8 mouse cellular contexts compared by ENCODE assay signal in the genomic region with DNA sequence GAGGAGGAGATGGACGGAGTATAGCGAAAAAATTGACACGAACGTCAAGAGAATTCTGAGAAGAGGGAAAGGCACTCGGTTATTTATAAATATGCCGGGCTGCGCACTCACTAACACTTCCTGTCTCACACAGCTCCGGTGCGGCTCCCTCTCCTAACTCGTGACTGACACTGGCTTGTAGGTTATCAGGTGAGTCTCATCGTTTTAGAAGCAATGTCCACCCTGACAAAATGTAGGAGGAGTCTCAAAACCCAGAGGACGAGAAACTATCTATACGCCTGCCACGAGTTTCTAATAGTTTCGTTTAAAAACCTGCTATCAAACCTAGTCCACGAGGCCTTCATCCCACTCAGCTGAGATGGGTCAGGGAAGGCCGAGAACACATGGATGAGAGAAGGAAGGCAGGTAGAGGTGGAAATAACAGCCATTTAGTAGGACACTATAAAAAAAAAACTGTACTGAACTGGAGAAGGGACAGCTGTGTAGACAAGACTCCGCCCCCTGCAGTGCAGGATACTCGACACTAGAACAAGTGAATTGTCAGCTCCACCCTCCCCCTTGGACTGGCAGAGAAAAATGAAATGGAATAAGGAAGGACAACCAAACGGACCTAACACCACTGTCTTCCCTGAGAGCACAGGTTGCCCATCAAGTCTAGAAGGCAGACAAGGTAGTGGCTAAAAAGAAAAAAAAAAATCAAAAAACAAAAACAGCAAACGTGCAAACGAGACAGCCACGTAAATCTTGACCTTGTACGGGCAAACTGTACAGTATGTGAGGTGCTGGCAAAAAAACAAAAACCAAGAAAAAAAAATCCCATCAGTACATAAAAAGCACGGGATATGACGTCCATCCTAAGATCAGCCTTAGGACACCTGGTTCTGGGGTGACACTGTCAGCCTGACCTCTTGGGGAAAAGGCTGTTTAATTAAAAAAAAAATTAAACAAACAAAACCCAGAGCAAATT. TPM values are rescaled to one million over a fixed set of nuclear protein-coding genes. Genes with fewer than 3 reads are reported as not detected.
DNase-seq lines count a peak whose midpoint lies in the region; ATAC-seq lines count a peak whose summit lies in the region.

No protein-coding gene starts in this region.

- H3K27ac ChIP-seq in heart, embryonic 13.5 days (replicated peaks), result peak overlapping the region; percentile 100
- no peak overlapping the region for H3K27ac ChIP-seq in limb, embryonic 11.5 days (replicated peaks; ENCODE audit: low read depth, low read length)
- H3K27ac ChIP-seq in midbrain, embryonic 12.5 days (replicated peaks), result no peak overlapping the region

- H3K9ac ChIP-seq in heart, embryonic 13.5 days, result peak overlapping the region; percentile 100
- no peak overlapping the region for H3K9ac ChIP-seq in limb, embryonic 11.5 days (ENCODE audit: low read length)
- H3K9ac ChIP-seq in midbrain, embryonic 12.5 days (replicated peaks), result peak overlapping the region; percentile 20; the same call in 1 of the 2 replicates

- no peak for ATAC-seq in heart, embryonic 13.5 days (ENCODE audit: extremely low read depth, insufficient number of reproducible peaks, low FRiP score, low TSS enrichment)
- ATAC-seq in limb, embryonic 11.5 days (ENCODE audit: insufficient number of reproducible peaks, low FRiP score, low TSS enrichment, low read depth), result no peak
- ATAC-seq in midbrain, embryonic 12.5 days (ENCODE audit: low FRiP score, low read depth), result no peak

- H3K4me1 ChIP-seq in heart, embryonic 13.5 days, result peaks cover 69% of the 10 kb centered on the region
- H3K4me1 ChIP-seq in limb, embryonic 11.5 days (ENCODE audit: control insufficient read depth, insufficient read depth, low read length), result peaks cover 15% of the 10 kb centered on the region
- peaks cover 32% of the 10 kb centered on the region for H3K4me1 ChIP-seq in midbrain, embryonic 12.5 days

- H3K36me3 ChIP-seq in heart, embryonic 13.5 days, result peaks cover 78% of the 10 kb centered on the region
- H3K36me3 ChIP-seq in limb, embryonic 11.5 days (ENCODE audit: control insufficient read depth, insufficient read depth, low read length), result peaks cover 44% of the 10 kb centered on the region
- H3K36me3 ChIP-seq in midbrain, embryonic 12.5 days, result peaks cover 69% of the 10 kb centered on the region

- peak; percentile 96 for DNase-seq in heart, adult 11 months
- DNase-seq in heart, adult 8-10 months (ENCODE audit: low spot score), result no peak
- DNase-seq in adrenal gland, postnatal 25 days, result peak; percentile 27
- no peak for DNase-seq in limb, embryonic 11.5 days (ENCODE audit: low spot score)
- DNase-seq in left cerebral cortex, adult 8-10 months (ENCODE audit: low spot score in 2 of 2), result no peak
- DNase-seq in urinary bladder, adult 2 months (ENCODE audit: low spot score), result no peak

- no peaks in the 10 kb centered on the region for H3K9me3 ChIP-seq in heart, embryonic 13.5 days
- no peaks in the 10 kb centered on the region for H3K9me3 ChIP-seq in limb, embryonic 11.5 days (ENCODE audit: control insufficient read depth, low read length)
- no peaks in the 10 kb centered on the region for H3K9me3 ChIP-seq in midbrain, embryonic 12.5 days

- H3K27me3 ChIP-seq in heart, embryonic 13.5 days (replicated peaks), result no peaks in the 10 kb centered on the region
- no peaks in the 10 kb centered on the region for H3K27me3 ChIP-seq in limb, embryonic 11.5 days (ENCODE audit: control insufficient read depth, insufficient read depth, low read length)
- H3K27me3 ChIP-seq in midbrain, embryonic 12.5 days, result peaks cover 7% of the 10 kb centered on the region; the same call in 1 of the 2 replicates

- WGBS in heart, embryonic 13.5 days, result 62% methylated on average over 26 of the region's 26 CpGs
- WGBS in limb, embryonic 11.5 days, result 84% methylated on average over 26 of the region's 26 CpGs
- 83% methylated on average over 26 of the region's 26 CpGs for whole genome bisulfite sequencing in midbrain, embryonic 12.5 days

- peak overlapping the region; percentile 94 for H3K4me3 ChIP-seq in heart, embryonic 13.5 days
- H3K4me3 ChIP-seq in limb, embryonic 11.5 days (ENCODE audit: low read depth, low read length), result no peak overlapping the region
- H3K4me3 ChIP-seq in midbrain, embryonic 12.5 days, result peak overlapping the region; percentile 92; the same call in 1 of the 2 replicates

- peak overlapping the region; percentile 85 for H3K4me2 ChIP-seq in heart, embryonic 13.5 days
- peak overlapping the region; percentile 84; the same call in 1 of the 2 replicates for H3K4me2 ChIP-seq in limb, embryonic 11.5 days (ENCODE audit: low read depth, severe bottlenecking)
- H3K4me2 ChIP-seq in midbrain, embryonic 12.5 days (replicated peaks), result peak overlapping the region; percentile 73

RNA-seq across cellular contexts. Expression of a gene that starts 3.8 kb away (rescaled TPM):
- 100 to 1,000 TPM in 2 of 4 experiments, 10 to 100 TPM in 2; 90.5 to 215 (median 150) TPM for total RNA-seq in heart, adult 8-10 months (2022)
- 150 and 180 TPM in 2 replicates for total RNA-seq in adrenal gland, postnatal 25 days (2021)
- 115 and 119 TPM in 2 replicates for polyA plus RNA-seq in heart, embryonic 13.5 days (2015; fragmentation: Nextera tagmentation; extraction: Ambion mirVana)
- polyA plus RNA-seq in limb, embryonic 11.5 days (2014; fragmentation: Nextera tagmentation; extraction: Ambion mirVana), result 245 and 250 TPM in 2 replicates
- polyA plus RNA-seq in midbrain, embryonic 12.5 days (2016; fragmentation: Nextera tagmentation; extraction: Ambion mirVana), result 190 and 201 TPM in 2 replicates
- total RNA-seq in left cerebral cortex, adult 8-10 months (2022), result 10 to 100 TPM; 81.1 to 86.9 (median 83.9) TPM
- 89.3 and 90.6 TPM in 2 replicates for polyA plus RNA-seq in urinary bladder, adult 2 months (2012; rRNA removed)

RNA-seq across cellular contexts. Expression of a gene that starts 53.0 kb away (rescaled TPM):
- 1 to 10 TPM; 3.5 to 7.9 (median 6.1) TPM for total RNA-seq in heart, adult 8-10 months (2022)
- 28.1 and 29.7 TPM in 2 replicates for total RNA-seq in adrenal gland, postnatal 25 days (2021)
- 69.7 and 70.4 TPM in 2 replicates for polyA plus RNA-seq in heart, embryonic 13.5 days (2015; fragmentation: Nextera tagmentation; extraction: Ambion mirVana)
- 132 and 143 TPM in 2 replicates for polyA plus RNA-seq in limb, embryonic 11.5 days (2014; fragmentation: Nextera tagmentation; extraction: Ambion mirVana)
- polyA plus RNA-seq in midbrain, embryonic 12.5 days (2016; fragmentation: Nextera tagmentation; extraction: Ambion mirVana), result 149 and 150 TPM in 2 replicates
- 100 to 1,000 TPM; 104 to 111 (median 110) TPM for total RNA-seq in left cerebral cortex, adult 8-10 months (2022)
- 13.9 and 21.5 TPM in 2 replicates for polyA plus RNA-seq in urinary bladder, adult 2 months (2012; rRNA removed)

Comparison
In these comparisons a context has a peak if more than half of its experiments do, and no peak if none do; other contexts are left out.
1. DNase-seq: peak in heart, adult 11 months (single experiment) and adrenal gland, postnatal 25 days (single experiment); none in heart, adult 8-10 months (single experiment), limb, embryonic 11.5 days (single experiment), left cerebral cortex, adult 8-10 months (0 of 2) and urinary bladder, adult 2 months (single experiment).
2. Peak in every context shown above with its lines, with median percentiles within 50 percentile points of each other: H3K4me2 ChIP-seq.